In genomic region chr14:120732400-120733138, GRCm38 (mm10) we compare ENCODE assay signal across 15 mouse cellular contexts.
DNase-seq lines count a peak whose midpoint lies in the region; ATAC-seq and TF ChIP-seq lines count a peak whose summit lies in the region.
"Had no signal": no experiment of that assay in that cellular context is flagged by ENCODE, and none has a peak within 500 bp of the region (broad histone marks: within the 10 kb centered on the region; RNA-seq: fewer than 3 reads in every experiment).

No protein-coding gene starts in this region.

- WGBS in hindbrain, embryonic 11.5 days, result 73% methylated on average over 15 of the region's 15 CpGs
- 74% methylated on average over 15 of the region's 15 CpGs for WGBS in hindbrain, embryonic 10.5 days
- 80% methylated on average over 15 of the region's 15 CpGs for WGBS in midbrain, embryonic 11.5 days
- WGBS in midbrain, embryonic 15.5 days, result 67% methylated on average over 15 of the region's 15 CpGs
- 46% methylated on average over 15 of the region's 15 CpGs for WGBS in forebrain, postnatal 0 days

- H3K4me2 ChIP-seq in hindbrain, embryonic 11.5 days (replicated peaks; ENCODE audit: low read depth, low read length), result no peak overlapping the region
- H3K4me2 ChIP-seq in midbrain, embryonic 11.5 days, result no peak overlapping the region
- H3K4me2 ChIP-seq in midbrain, embryonic 15.5 days, result no peak overlapping the region
- no peak overlapping the region for H3K4me2 ChIP-seq in forebrain, postnatal 0 days (ENCODE audit: low read depth)
- H3K4me2 ChIP-seq: liver, embryonic 11.5 days had no signal

- ATAC-seq in hindbrain, embryonic 11.5 days (ENCODE audit: low FRiP score), result peak; percentile 80
- 0 out of 2 replicates have a peak, but pooled peaks have one; percentile 24 for ATAC-seq in midbrain, embryonic 11.5 days (ENCODE audit: low FRiP score)
- ATAC-seq in midbrain, embryonic 15.5 days (replicated peaks), result no peak
- ATAC-seq in forebrain, postnatal 0 days, result peak; percentile 77
- ATAC-seq: CD4-positive, CD25-positive, alpha-beta regulatory T cell, adult 4 months had no signal

- H3K9ac ChIP-seq in hindbrain, embryonic 11.5 days (ENCODE audit: low read depth, low read length), result no peak overlapping the region
- no peak overlapping the region for H3K9ac ChIP-seq in midbrain, embryonic 11.5 days (ENCODE audit: low read length)
- H3K9ac ChIP-seq in midbrain, embryonic 15.5 days, result no peak overlapping the region
- no peak overlapping the region for H3K9ac ChIP-seq in forebrain, postnatal 0 days

- no peak overlapping the region for H3K4me3 ChIP-seq in hindbrain, embryonic 11.5 days (ENCODE audit: low read depth, low read length)
- no peak overlapping the region for H3K4me3 ChIP-seq in hindbrain, embryonic 10.5 days
- H3K4me3 ChIP-seq in midbrain, embryonic 11.5 days (ENCODE audit: low read depth, low read length), result no peak overlapping the region
- H3K4me3 ChIP-seq in midbrain, embryonic 15.5 days, result no peak overlapping the region
- no peak overlapping the region for H3K4me3 ChIP-seq in forebrain, postnatal 0 days (ENCODE audit: low read depth, low read length)
- H3K4me3 ChIP-seq: gastrocnemius, adult 2 months had no signal

- H3K4me1 ChIP-seq in hindbrain, embryonic 11.5 days (replicated peaks; ENCODE audit: control insufficient read depth, insufficient read depth, low read length), result no peaks in the 10 kb centered on the region
- peaks cover 20% of the 10 kb centered on the region; the same call in 1 of the 2 replicates for H3K4me1 ChIP-seq in hindbrain, embryonic 10.5 days (replicated peaks)
- no peaks in the 10 kb centered on the region for H3K4me1 ChIP-seq in midbrain, embryonic 11.5 days (ENCODE audit: control insufficient read depth, insufficient read depth, low read length)
- H3K4me1 ChIP-seq in midbrain, embryonic 15.5 days, result no peaks in the 10 kb centered on the region
- H3K4me1 ChIP-seq in forebrain, postnatal 0 days (ENCODE audit: insufficient read depth), result no peaks in the 10 kb centered on the region

- H3K27me3 ChIP-seq in hindbrain, embryonic 11.5 days (ENCODE audit: control insufficient read depth, insufficient read depth, low read length), result no peaks in the 10 kb centered on the region
- H3K27me3 ChIP-seq in hindbrain, embryonic 10.5 days (ENCODE audit: insufficient read depth, poor library complexity, severe bottlenecking), result no peaks in the 10 kb centered on the region
- H3K27me3 ChIP-seq in midbrain, embryonic 11.5 days (ENCODE audit: control insufficient read depth, insufficient read depth, low read length), result no peaks in the 10 kb centered on the region
- no peaks in the 10 kb centered on the region for H3K27me3 ChIP-seq in midbrain, embryonic 15.5 days (replicated peaks)
- H3K27me3 ChIP-seq in forebrain, postnatal 0 days (ENCODE audit: insufficient read depth, low read length), result no peaks in the 10 kb centered on the region

- no peaks in the 10 kb centered on the region for H3K9me3 ChIP-seq in hindbrain, embryonic 11.5 days (ENCODE audit: control insufficient read depth, low read length)
- no peaks in the 10 kb centered on the region for H3K9me3 ChIP-seq in hindbrain, embryonic 10.5 days
- H3K9me3 ChIP-seq in midbrain, embryonic 11.5 days (ENCODE audit: control insufficient read depth, low read length), result no peaks in the 10 kb centered on the region
- no peaks in the 10 kb centered on the region for H3K9me3 ChIP-seq in midbrain, embryonic 15.5 days
- H3K9me3 ChIP-seq in forebrain, postnatal 0 days (ENCODE audit: low read length), result no peaks in the 10 kb centered on the region

- TF ChIP-seq CTCF in forebrain, postnatal 0 days (IDR thresholded peaks at IDR 0.05; ENCODE audit: low read depth), result no peak

- no peak for DNase-seq in hindbrain, embryonic 11.5 days (ENCODE audit: low spot score)
- no peak for DNase-seq in hindbrain, embryonic 10.5 days (ENCODE audit: low spot score)
- peak; percentile 70 for DNase-seq in midbrain, embryonic 11.5 days (ENCODE audit: low spot score, missing footprints)
- no peak for DNase-seq in forebrain, postnatal 0 days
- peak; percentile 51 to 59 for DNase-seq in layer of hippocampus, adult 8-10 months (ENCODE audit: low spot score in 2 of 2)
- DNase-seq in thymus, postnatal 14 days, result no peak
- DNase-seq in testis, postnatal 14 days (ENCODE audit: low spot score), result no peak
- DNase-seq: cerebellum, adult 2 months; gastrocnemius, adult 2 months; heart, postnatal 14 days; kidney, postnatal 36 days had no signal

- no peaks in the 10 kb centered on the region for H3K36me3 ChIP-seq in hindbrain, embryonic 11.5 days (ENCODE audit: control insufficient read depth, insufficient read depth, low read length)
- H3K36me3 ChIP-seq in hindbrain, embryonic 10.5 days, result no peaks in the 10 kb centered on the region
- H3K36me3 ChIP-seq in midbrain, embryonic 11.5 days (ENCODE audit: control insufficient read depth, insufficient read depth, low read length), result no peaks in the 10 kb centered on the region
- no peaks in the 10 kb centered on the region for H3K36me3 ChIP-seq in midbrain, embryonic 15.5 days (replicated peaks)
- H3K36me3 ChIP-seq in forebrain, postnatal 0 days (ENCODE audit: insufficient read depth), result no peaks in the 10 kb centered on the region

- H3K27ac ChIP-seq in hindbrain, embryonic 11.5 days (ENCODE audit: low read depth, low read length), result no peak overlapping the region
- H3K27ac ChIP-seq in hindbrain, embryonic 10.5 days, result no peak overlapping the region; the same call in 1 of the 2 replicates
- no peak overlapping the region for H3K27ac ChIP-seq in midbrain, embryonic 11.5 days (ENCODE audit: low read depth, low read length)
- H3K27ac ChIP-seq in midbrain, embryonic 15.5 days, result no peak overlapping the region
- H3K27ac ChIP-seq in forebrain, postnatal 0 days (ENCODE audit: low read depth, low read length), result no peak overlapping the region
- H3K27ac ChIP-seq: gastrocnemius, adult 2 months; stomach, postnatal 0 days had no signal

Comparison
In these comparisons a context has a peak if more than half of its experiments do, and no peak if none do; other contexts are left out.
1. DNase-seq: peak in midbrain, embryonic 11.5 days (single experiment) and layer of hippocampus, adult 8-10 months (2 of 2); none in hindbrain, embryonic 11.5 days (single experiment), hindbrain, embryonic 10.5 days (single experiment), forebrain, postnatal 0 days (single experiment), thymus, postnatal 14 days (single experiment) and testis, postnatal 14 days (single experiment).